Mouse (Mus musculus) lung, embryonic 14.5 days (tissue): ENCODE measurements around the gene Pomgnt1. TPM values are rescaled to one million over a fixed set of nuclear protein-coding genes. Genes with fewer than 3 reads are reported as not detected.

Experiments
- ATAC-seq: fragments of 200-750 bp; cut with Nextera tagmentation; 2 replicates; pipeline ENCODE4 v1.8.0; 2017; ENCODE audit warnings: mild to moderate bottlenecking, moderate TSS enrichment, moderate library complexity; ENCODE audit not compliant: insufficient read depth
- DNase-seq: peaks from one replicate; pipeline ENCODE4 v3.0.0-alpha.2; 2015
- H3K27ac ChIP-seq: fragments of 300-500 bp; sonication (generic); 2 replicates; pipeline ENCODE4 v1.5.1; 2014; ENCODE audit warnings: low read depth, mild to moderate bottlenecking, moderate library complexity
- H3K27me3 ChIP-seq: fragments of 300-500 bp; sonication (generic); 2 replicates; pipeline ENCODE4 v1.6.1; 2014; ENCODE audit warnings: low read length, control low read depth; ENCODE audit not compliant: insufficient read depth
- H3K36me3 ChIP-seq: fragments of 300-500 bp; sonication (generic); 2 replicates; pipeline ENCODE4 v1.6.1; 2014; ENCODE audit warnings: control low read depth; ENCODE audit not compliant: insufficient read depth
- H3K4me1 ChIP-seq: fragments of 300-500 bp; sonication (generic); 2 replicates; pipeline ENCODE4 v1.6.1; 2014; ENCODE audit warnings: antibody characterized with exemption, control low read depth; ENCODE audit not compliant: insufficient read depth
- H3K4me2 ChIP-seq: fragments of 300-500 bp; sonication (generic); 2 replicates; pipeline ENCODE4 v1.6.1; 2014; ENCODE audit warnings: mild to moderate bottlenecking
- H3K4me3 ChIP-seq: fragments of 300-500 bp; sonication (generic); 2 replicates; pipeline ENCODE4 v1.5.1; 2014; ENCODE audit warnings: low read depth, low read length
- H3K9ac ChIP-seq: fragments of 300-500 bp; sonication (generic); 2 replicates; pipeline ENCODE4 v1.6.1; 2014
- H3K9me3 ChIP-seq: fragments of 300-500 bp; sonication (generic); 2 replicates; pipeline ENCODE4 v1.6.1; 2016; ENCODE audit warnings: low read depth, low read length, control low read depth
- CTCF ChIP-seq: IDR thresholded peaks from 2 replicates; pipeline ENCODE4 v1.5.1; 2016; ENCODE audit warnings: antibody characterized with exemption, low read depth
- WGBS: fragments of 180-500 bp; shearing (Covaris S2); extraction: QIAGEN DNeasy Blood & Tissue Kit; methylation state at CpG from one replicate; pipeline ENCODE4 v1.1.7; 2014; 5-methylcytosine and 5-hydroxymethylcytosine counted together
- polyA plus RNA-seq: library from polyadenylated mRNA; unstranded; fragments of >200 nt; fragmentation: Nextera tagmentation; extraction: Ambion mirVana; gene quantifications from 2 replicates; pipeline ENCODE4 v1.2.1, GENCODE M21; 2014

Gene Pomgnt1
- polyA plus RNA-seq, 1 experiment from 2014 or later, result 66.5 TPM

DNA sequence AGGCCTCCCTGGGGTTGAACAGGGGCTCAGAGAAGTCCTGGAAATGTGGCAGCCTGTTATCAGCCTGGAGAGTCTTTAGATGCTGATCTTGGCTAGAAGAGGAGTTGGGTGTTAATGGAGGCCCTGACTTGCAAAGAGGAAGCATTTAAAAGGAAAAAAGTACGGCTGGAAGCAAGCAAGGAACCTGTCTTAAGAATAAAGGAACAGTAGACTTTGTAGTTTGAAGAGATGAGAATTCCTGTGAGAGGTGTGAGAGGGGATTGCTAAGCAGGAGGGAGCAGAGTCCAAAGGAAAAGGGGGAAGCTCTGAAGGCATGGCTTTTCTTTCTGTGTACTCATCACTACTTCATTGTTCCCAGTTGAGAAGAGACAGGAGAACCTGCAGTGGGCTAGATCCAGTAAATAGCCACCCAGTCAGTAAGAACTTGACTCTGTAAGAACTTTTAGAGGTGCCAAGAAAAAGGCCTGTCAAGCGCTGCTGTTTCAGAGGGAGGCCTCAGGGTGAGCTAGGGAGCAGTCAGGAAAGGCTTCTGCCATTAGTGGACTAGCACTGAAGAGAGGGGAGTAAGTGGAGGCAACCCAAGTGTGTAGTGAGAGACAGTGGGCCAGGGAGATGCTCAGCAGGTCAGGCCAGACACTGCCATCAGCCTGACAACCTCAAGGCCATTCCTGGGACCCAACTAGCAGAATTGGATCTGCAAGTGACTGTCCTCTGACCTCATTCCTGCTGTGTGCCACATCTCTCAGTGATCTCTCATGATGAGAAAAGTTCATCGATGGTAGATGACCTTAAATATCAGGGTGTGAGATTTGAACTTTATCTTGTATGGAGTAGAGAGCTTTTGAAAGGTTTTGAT is 46.2 kb upstream of the Pomgnt1 start:
- TF ChIP-seq CTCF, result 0 out of 2 replicates have a peak, but pooled peaks have one; percentile 5
- H3K4me1 ChIP-seq, result peaks cover 17% of the 10 kb centered on the region
- no peaks in the 10 kb centered on the region for H3K9me3 ChIP-seq
- no peaks in the 10 kb centered on the region for H3K27me3 ChIP-seq
- H3K27ac ChIP-seq, result peak overlapping the region; percentile 97; the same call in 1 of the 2 replicates
- DNase-seq (no peak), ATAC-seq (no peak)
- H3K9ac ChIP-seq, result peak overlapping the region; percentile 98
- WGBS, result 47% methylated on average over 3 of the region's 3 CpGs
- H3K4me3 ChIP-seq, result peak overlapping the region; percentile 97
- H3K36me3 ChIP-seq, result peaks cover 32% of the 10 kb centered on the region
- H3K4me2 ChIP-seq, result peak overlapping the region; percentile 84

DNA sequence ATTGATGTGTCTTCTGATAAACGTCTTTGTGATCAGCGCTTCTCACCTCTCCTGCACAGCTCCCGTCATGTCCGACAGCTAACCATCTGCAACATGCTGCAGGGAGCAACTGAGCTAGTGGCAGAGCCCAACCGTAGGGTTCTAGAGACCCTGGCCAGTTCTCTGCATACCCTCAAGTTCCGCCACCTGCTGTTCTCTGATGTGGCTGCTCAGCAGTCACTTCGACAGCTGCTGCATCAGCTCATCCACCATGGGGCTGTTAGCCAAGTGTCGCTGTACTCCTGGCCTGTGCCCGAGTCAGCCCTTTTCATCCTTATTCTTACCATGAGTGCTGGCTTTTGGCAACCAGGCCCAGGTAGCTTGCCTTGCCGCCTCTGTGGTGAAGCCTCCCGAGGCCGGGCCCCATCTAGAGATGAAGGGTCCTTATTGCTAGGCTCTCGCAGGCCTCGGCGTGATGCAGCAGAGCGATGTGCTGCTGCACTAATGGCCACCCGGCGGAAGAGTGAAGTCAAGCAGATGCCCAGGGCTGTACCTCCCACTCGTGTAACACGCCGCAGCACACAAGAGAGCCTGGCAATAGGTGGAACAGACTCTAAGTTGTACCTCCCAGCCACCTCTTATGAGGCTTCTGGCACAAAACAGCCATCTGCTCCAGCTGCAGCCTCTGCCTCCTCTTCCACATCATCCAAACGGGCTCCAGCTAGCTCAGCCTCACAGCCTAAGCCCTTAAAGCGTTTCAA is 35.0 kb upstream of the Pomgnt1 start:
- Histone ChIP-seq H3K27me3 (no peaks in the 10 kb centered on the region), H3K9ac (no peak overlapping the region), H3K9me3 (no peaks in the 10 kb centered on the region), H3K4me1 (no peaks in the 10 kb centered on the region), H3K36me3 (peaks cover 84% of the 10 kb centered on the region), H3K4me3 (no peak overlapping the region), H3K27ac (no peak overlapping the region), H3K4me2 (no peak overlapping the region)
- DNase-seq (no peak), ATAC-seq (no peak)
- no peak for TF ChIP-seq CTCF
- WGBS, result 83% methylated on average over 23 of the region's 23 CpGs

DNA sequence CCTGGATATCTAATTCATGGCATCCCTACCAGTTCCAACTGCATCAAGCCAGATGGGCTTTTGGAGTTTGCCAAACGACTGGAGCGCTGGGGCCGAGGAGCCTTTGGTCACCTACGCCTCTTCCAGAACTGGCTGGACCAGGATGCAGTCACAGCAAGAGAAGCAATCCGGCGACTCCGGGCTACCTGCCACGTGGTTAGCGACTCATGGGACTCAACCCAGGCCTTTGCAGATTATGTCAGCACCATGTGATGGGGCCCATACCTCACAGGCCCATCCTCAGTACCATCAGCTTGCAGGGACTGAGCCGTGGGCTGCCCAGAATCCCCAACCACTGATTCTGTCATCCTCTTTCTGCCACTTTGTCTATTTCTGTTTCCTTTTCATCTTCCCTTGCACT is 27.3 kb upstream of the Pomgnt1 start:
- Histone ChIP-seq H3K27ac (no peak overlapping the region), H3K27me3 (no peaks in the 10 kb centered on the region), H3K9me3 (no peaks in the 10 kb centered on the region), H3K4me2 (no peak overlapping the region), H3K4me3 (no peak overlapping the region), H3K9ac (no peak overlapping the region), H3K4me1 (no peaks in the 10 kb centered on the region), H3K36me3 (peaks cover 96% of the 10 kb centered on the region)
- DNase-seq, result no peak
- no peak for ATAC-seq
- TF ChIP-seq CTCF, result no peak
- 93% methylated on average over 10 of the region's 10 CpGs for WGBS

DNA sequence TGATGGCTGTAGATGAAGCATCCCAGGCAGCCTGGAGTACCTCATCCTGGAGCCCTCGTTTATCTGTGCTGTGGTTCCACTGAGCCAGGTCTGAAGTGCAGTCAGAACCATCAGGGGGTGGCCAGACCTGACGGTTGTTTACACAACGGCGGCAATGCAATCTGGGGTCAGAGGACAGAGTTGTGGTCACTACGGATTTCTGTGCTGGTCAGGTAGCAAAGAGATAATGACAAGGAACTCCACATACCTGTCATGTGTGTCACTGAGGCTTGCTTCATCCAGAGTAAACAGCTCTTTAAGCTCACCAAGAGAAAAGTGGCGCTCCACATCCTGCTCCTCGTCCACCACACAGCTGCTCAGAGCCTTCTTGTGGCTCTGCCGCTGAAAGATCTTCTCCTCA is 26.4 kb upstream of the Pomgnt1 start:
- no peak for TF ChIP-seq CTCF
- H3K4me1 ChIP-seq, result no peaks in the 10 kb centered on the region
- no peak overlapping the region for H3K27ac ChIP-seq
- H3K27me3 ChIP-seq, result no peaks in the 10 kb centered on the region
- no peak overlapping the region for H3K4me3 ChIP-seq
- ATAC-seq (no peak), DNase-seq (no peak)
- 55% methylated on average over 8 of the region's 8 CpGs for WGBS
- H3K9me3 ChIP-seq, result no peaks in the 10 kb centered on the region
- no peak overlapping the region for H3K9ac ChIP-seq
- H3K36me3 ChIP-seq, result peaks cover 97% of the 10 kb centered on the region
- no peak overlapping the region for H3K4me2 ChIP-seq

DNA sequence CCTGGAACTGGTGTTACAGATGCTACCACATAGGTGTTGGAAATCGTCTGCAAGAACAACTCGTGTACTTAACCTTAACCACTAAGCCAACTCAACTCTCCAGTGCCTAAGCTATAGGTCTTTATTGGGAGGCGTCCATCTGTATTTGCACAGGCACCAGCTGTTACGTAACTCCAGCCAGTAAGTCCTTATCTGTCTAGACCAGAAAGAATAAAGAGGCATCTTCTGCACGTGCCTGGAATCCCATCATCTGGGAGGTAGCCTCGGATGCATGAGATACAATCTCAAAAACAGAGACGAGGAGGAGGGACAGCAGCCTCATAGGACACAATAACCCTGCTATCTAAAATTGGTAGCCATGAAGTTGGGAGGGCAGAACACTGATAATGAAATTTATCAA is 22.7 kb upstream of the Pomgnt1 start:
- no peak for TF ChIP-seq CTCF
- Histone ChIP-seq H3K4me1 (no peaks in the 10 kb centered on the region), H3K4me2 (no peak overlapping the region), H3K27me3 (no peaks in the 10 kb centered on the region), H3K4me3 (no peak overlapping the region), H3K9me3 (no peaks in the 10 kb centered on the region), H3K36me3 (peaks cover 78% of the 10 kb centered on the region), H3K27ac (no peak overlapping the region), H3K9ac (no peak overlapping the region)
- DNase-seq (no peak), ATAC-seq (no peak)
- 75% methylated on average over 7 of the region's 7 CpGs for WGBS

DNA sequence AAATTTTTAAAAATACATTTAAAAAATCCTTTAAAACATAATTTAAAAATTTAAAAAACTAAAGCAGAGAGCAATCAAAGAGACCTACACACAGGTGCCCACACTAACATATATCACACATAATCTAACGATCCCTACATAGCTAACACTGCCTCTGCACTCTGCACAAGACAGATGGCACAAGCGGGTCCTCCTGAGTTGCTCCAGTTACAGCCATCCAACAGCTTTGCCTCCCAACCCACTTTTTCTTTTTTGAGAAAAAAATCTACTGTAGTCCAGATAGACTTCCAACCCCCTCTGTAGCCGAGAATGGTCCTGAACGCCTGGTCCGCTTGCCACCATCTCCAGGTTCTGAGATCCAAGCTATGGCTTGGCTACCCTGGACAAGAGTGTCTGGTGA is 18.4 kb upstream of the Pomgnt1 start:
- Histone ChIP-seq H3K27ac (no peak overlapping the region), H3K27me3 (no peaks in the 10 kb centered on the region), H3K4me1 (no peaks in the 10 kb centered on the region), H3K9me3 (no peaks in the 10 kb centered on the region), H3K36me3 (peaks cover 49% of the 10 kb centered on the region; the same call in 1 of the 2 replicates), H3K4me2 (no peak overlapping the region), H3K9ac (no peak overlapping the region), H3K4me3 (no peak overlapping the region)
- no peak for ATAC-seq
- no peak for DNase-seq
- TF ChIP-seq CTCF, result no peak
- WGBS, result 91% methylated on average over 5 of the region's 5 CpGs

DNA sequence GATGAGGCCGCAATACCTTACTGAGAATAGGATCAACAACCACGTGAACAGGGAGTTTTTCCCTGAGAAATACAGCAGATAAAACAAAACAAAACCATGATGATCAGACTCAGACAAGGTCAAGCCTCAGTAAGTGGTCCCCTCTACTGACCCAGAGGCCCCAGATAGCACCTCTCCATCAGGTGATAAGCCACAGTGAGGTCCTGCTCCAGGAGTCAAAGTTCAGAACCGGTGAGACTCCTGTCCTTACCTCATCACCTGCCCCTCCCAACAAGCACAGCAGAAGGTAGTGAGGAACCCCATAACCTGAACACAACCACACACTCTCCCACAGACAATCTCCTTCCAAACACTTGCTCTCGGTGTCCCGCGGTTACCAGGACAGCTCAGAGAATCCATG is 12.9 kb upstream of the Pomgnt1 start:
- H3K27me3 ChIP-seq, result no peaks in the 10 kb centered on the region
- H3K4me3 ChIP-seq, result no peak overlapping the region
- H3K9ac ChIP-seq, result no peak overlapping the region
- peaks cover 34% of the 10 kb centered on the region; the same call in 1 of the 2 replicates for H3K36me3 ChIP-seq
- no peak for TF ChIP-seq CTCF
- H3K9me3 ChIP-seq, result no peaks in the 10 kb centered on the region
- no peak for ATAC-seq
- no peak for DNase-seq
- WGBS, result 87% methylated on average over 6 of the region's 6 CpGs
- no peak overlapping the region for H3K27ac ChIP-seq
- no peaks in the 10 kb centered on the region for H3K4me1 ChIP-seq
- no peak overlapping the region for H3K4me2 ChIP-seq
